ENCODE assay signal across 11 mouse cellular contexts in genomic region chr7:89903007-89903406, GRCm38 (mm10). TPM values are rescaled to one million over a fixed set of nuclear protein-coding genes. Genes with fewer than 3 reads are reported as not detected.
DNase-seq lines count a peak whose midpoint lies in the region; ATAC-seq lines count a peak whose summit lies in the region.
"Had no signal": no experiment of that assay in that cellular context is flagged by ENCODE, and none has a peak within 500 bp of the region (broad histone marks: within the 10 kb centered on the region; RNA-seq: fewer than 3 reads in every experiment).

No protein-coding gene starts in this region.

- no peak for ATAC-seq in kidney, embryonic 14.5 days (ENCODE audit: low FRiP score, low TSS enrichment)
- no peak for ATAC-seq in embryonic facial prominence, embryonic 12.5 days (ENCODE audit: insufficient number of reproducible peaks, insufficient read depth, low FRiP score, low TSS enrichment)
- ATAC-seq in limb, embryonic 13.5 days (ENCODE audit: low FRiP score, low read depth), result no peak

- no peaks in the 10 kb centered on the region for H3K36me3 ChIP-seq in kidney, embryonic 14.5 days (ENCODE audit: control insufficient read depth, insufficient read depth, low read length)
- H3K36me3 ChIP-seq in embryonic facial prominence, embryonic 12.5 days, result no peaks in the 10 kb centered on the region
- no peaks in the 10 kb centered on the region for H3K36me3 ChIP-seq in limb, embryonic 13.5 days

- no peaks in the 10 kb centered on the region for H3K4me1 ChIP-seq in kidney, embryonic 14.5 days (ENCODE audit: control insufficient read depth, insufficient read depth, low read length)
- 0 out of 2 replicates have a peak, but pooled peaks cover 9% of the 10 kb centered on the region for H3K4me1 ChIP-seq in embryonic facial prominence, embryonic 12.5 days
- H3K4me1 ChIP-seq in limb, embryonic 13.5 days, result peaks cover 8% of the 10 kb centered on the region

- no peak overlapping the region for H3K4me3 ChIP-seq in kidney, embryonic 14.5 days (ENCODE audit: low read length)
- no peak overlapping the region for H3K4me3 ChIP-seq in embryonic facial prominence, embryonic 12.5 days
- H3K4me3 ChIP-seq in limb, embryonic 13.5 days, result no peak overlapping the region
- H3K4me3 ChIP-seq: megakaryocyte, embryonic 14.5 days had no signal

- H3K9ac ChIP-seq in kidney, embryonic 14.5 days (ENCODE audit: low read depth, low read length), result no peak overlapping the region
- no peak overlapping the region for H3K9ac ChIP-seq in embryonic facial prominence, embryonic 12.5 days
- no peak overlapping the region for H3K9ac ChIP-seq in limb, embryonic 13.5 days

- no peaks in the 10 kb centered on the region for H3K27me3 ChIP-seq in kidney, embryonic 14.5 days (ENCODE audit: control insufficient read depth, insufficient read depth, low read length)
- no peaks in the 10 kb centered on the region for H3K27me3 ChIP-seq in embryonic facial prominence, embryonic 12.5 days
- no peaks in the 10 kb centered on the region for H3K27me3 ChIP-seq in limb, embryonic 13.5 days
- H3K27me3 ChIP-seq: megakaryocyte, embryonic 14.5 days had no signal

- 87% methylated on average over 8 of the region's 8 CpGs for WGBS in kidney, embryonic 14.5 days
- 85% methylated on average over 8 of the region's 8 CpGs for WGBS in embryonic facial prominence, embryonic 12.5 days
- WGBS in limb, embryonic 13.5 days, result 88% methylated on average over 8 of the region's 8 CpGs

- H3K9me3 ChIP-seq in kidney, embryonic 14.5 days (ENCODE audit: control insufficient read depth, low read length), result no peaks in the 10 kb centered on the region
- no peaks in the 10 kb centered on the region for H3K9me3 ChIP-seq in embryonic facial prominence, embryonic 12.5 days
- no peaks in the 10 kb centered on the region for H3K9me3 ChIP-seq in limb, embryonic 13.5 days
- H3K9me3 ChIP-seq: megakaryocyte, embryonic 14.5 days had no signal

- H3K4me2 ChIP-seq in kidney, embryonic 14.5 days (replicated peaks; ENCODE audit: low read depth, low read length), result peak overlapping the region; percentile 38; the same call in 1 of the 2 replicates
- H3K4me2 ChIP-seq in embryonic facial prominence, embryonic 12.5 days (replicated peaks), result peak overlapping the region; percentile 36
- peak overlapping the region; percentile 36 for H3K4me2 ChIP-seq in limb, embryonic 13.5 days (replicated peaks)

- no peak for DNase-seq in kidney, postnatal 14 days
- DNase-seq in ZHBTc4 (ENCODE audit: low read depth, low spot score) (peak; percentile 14), MN1 (ENCODE audit: low spot score) (no peak)
- no peak for DNase-seq in frontal cortex, postnatal 14 days (ENCODE audit: low spot score in 2 of 2)
- DNase-seq: heart, postnatal 36 days; thymus, postnatal 36 days had no signal

- H3K27ac ChIP-seq in kidney, embryonic 14.5 days (ENCODE audit: low read depth, low read length), result no peak overlapping the region
- H3K27ac ChIP-seq in embryonic facial prominence, embryonic 12.5 days, result no peak overlapping the region
- H3K27ac ChIP-seq in limb, embryonic 13.5 days, result no peak overlapping the region

RNA-seq across cellular contexts. Expression of gene Ccdc81, which starts 0.4 kb away (rescaled TPM):
- not detected in 2 replicates for polyA plus RNA-seq in kidney, embryonic 14.5 days (2014; fragmentation: Nextera tagmentation; extraction: Ambion mirVana)
- 0.24 and 0.25 TPM in 2 replicates for polyA plus RNA-seq in embryonic facial prominence, embryonic 12.5 days (2016; fragmentation: Nextera tagmentation; extraction: Ambion mirVana)
- polyA plus RNA-seq in limb, embryonic 13.5 days (2015; fragmentation: Nextera tagmentation; extraction: Ambion mirVana), result 0.13 and 0.24 TPM in 2 replicates
- polyA plus RNA-seq: liver, embryonic 11.5 days had no signal

RNA-seq across cellular contexts. Expression of gene Hikeshi, which starts 38.0 kb away (rescaled TPM):
- polyA plus RNA-seq in kidney, embryonic 14.5 days (2014; fragmentation: Nextera tagmentation; extraction: Ambion mirVana), result 144 and 154 TPM in 2 replicates
- 127 and 137 TPM in 2 replicates for polyA plus RNA-seq in embryonic facial prominence, embryonic 12.5 days (2016; fragmentation: Nextera tagmentation; extraction: Ambion mirVana)
- 124 and 134 TPM in 2 replicates for polyA plus RNA-seq in limb, embryonic 13.5 days (2015; fragmentation: Nextera tagmentation; extraction: Ambion mirVana)
